Mouse (Mus musculus) bone marrow macrophage, adult 2 months (primary cell): Measurements from ENCODE around the gene Zfp541. TPM values are rescaled to one million over a fixed set of nuclear protein-coding genes. Genes with fewer than 3 reads are reported as not detected.
A peak's percentile ranks its signal among the peaks of the same experiment; 100 is the strongest.

Source experiments
- H3K27ac ChIP-seq: 2 replicates; pipeline ENCODE4 v1.5.1; 2012; ENCODE audit warnings: low read depth, low read length; ENCODE audit not compliant: insufficient read depth
- H3K4me1 ChIP-seq: 2 replicates; pipeline ENCODE4 v1.6.1; 2012; ENCODE audit warnings: low read length; ENCODE audit not compliant: control insufficient read depth, insufficient read depth
- H3K4me3 ChIP-seq: 2 replicates; pipeline ENCODE4 v1.5.1; 2012; ENCODE audit warnings: mild to moderate bottlenecking, low read length, moderate library complexity; ENCODE audit not compliant: insufficient read depth
- CTCF ChIP-seq: IDR thresholded peaks from 2 replicates; pipeline ENCODE4 v1.5.1; 2012; ENCODE audit warnings: low read depth, mild to moderate bottlenecking, low read length, moderate library complexity
- POLR2A ChIP-seq: IDR thresholded peaks from 2 replicates; pipeline ENCODE4 v1.6.1; 2012; ENCODE audit warnings: mild to moderate bottlenecking, low read depth, low read length, borderline replicate concordance
- polyA plus RNA-seq: library from polyadenylated mRNA; stranded (reverse); fragments of >200 nt; gene quantifications from 2 replicates; pipeline ENCODE4 v1.2.4, GENCODE M21; 2012; ENCODE audit not compliant: missing spikeins, insufficient read depth, insufficient read length

The Zfp541 gene
- polyA plus RNA-seq, 1 experiment, result 0.48 TPM

DNA sequence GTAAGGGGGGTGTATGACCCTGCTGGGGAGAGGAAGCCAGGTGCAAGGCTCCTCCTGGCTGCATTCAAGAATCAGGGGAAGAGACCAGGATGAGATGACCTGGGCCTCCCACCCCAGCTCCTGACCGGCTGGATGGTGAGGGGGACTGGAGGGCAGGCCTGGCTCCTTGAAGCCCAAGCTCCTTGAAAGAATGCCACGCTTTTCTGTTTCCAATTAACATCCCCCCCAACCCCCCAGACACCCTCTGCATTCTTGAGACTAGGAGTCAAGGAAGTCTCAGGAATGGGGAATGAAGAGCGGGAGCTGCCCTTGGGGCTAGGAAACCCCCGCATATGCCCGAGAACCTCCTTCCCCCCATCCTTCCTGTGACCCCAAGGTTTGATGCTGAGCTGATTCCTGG, 17.1 kb upstream of the Zfp541 start:
- Histone ChIP-seq H3K27ac (peak overlapping the region; percentile 89), H3K4me1 (peaks cover 47% of the 10 kb centered on the region), H3K4me3 (no peak overlapping the region)
- no peak for TF ChIP-seq POLR2A
- TF ChIP-seq CTCF, result no peak

DNA sequence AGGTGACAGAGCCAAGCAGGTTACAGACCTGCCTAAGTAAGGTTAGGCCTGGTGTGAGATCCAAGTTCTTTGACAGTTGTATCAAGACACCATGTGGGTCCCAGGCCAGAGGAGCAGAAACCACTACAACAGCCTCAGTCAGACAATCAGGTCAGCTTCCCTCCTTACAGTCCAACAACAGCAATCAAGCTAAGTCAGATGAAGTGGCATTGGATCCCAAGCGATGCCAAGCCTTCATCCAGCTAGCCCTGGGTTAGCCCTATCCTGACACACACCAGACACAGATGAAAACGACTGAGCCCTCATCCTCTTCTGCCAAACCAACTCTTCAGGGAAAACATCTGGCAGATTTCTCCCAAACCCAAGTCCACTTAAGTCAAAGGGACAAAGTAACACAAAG, 16.1 kb upstream of the Zfp541 start:
- peaks cover 50% of the 10 kb centered on the region for H3K4me1 ChIP-seq
- TF ChIP-seq CTCF, result no peak
- no peak for TF ChIP-seq POLR2A
- peak overlapping the region; percentile 63 for H3K4me3 ChIP-seq
- peak overlapping the region; percentile 89 for H3K27ac ChIP-seq

DNA sequence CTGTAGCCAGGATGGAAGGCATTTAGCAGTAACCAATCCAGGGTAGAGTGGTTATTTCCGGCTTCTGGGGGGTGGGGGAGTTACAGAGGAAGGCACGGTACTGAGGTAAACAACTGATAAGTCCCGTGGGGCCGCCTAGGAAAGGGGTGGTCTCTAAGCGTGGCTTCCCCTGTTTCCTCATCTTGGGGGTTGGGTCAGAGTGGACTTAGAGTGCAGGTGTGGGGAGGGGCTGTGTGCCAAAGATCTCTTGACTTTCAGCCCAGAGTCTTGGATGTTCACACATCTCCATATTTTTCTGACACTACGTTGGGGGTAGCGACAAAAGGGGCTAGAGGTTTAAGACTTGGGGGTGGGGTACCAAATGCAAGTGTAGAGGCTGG, 15.5 kb upstream of the Zfp541 start:
- Histone ChIP-seq H3K27ac (peak overlapping the region; percentile 89), H3K4me3 (peak overlapping the region; percentile 63), H3K4me1 (peaks cover 50% of the 10 kb centered on the region)
- TF ChIP-seq CTCF (no peak), POLR2A (no peak)

DNA sequence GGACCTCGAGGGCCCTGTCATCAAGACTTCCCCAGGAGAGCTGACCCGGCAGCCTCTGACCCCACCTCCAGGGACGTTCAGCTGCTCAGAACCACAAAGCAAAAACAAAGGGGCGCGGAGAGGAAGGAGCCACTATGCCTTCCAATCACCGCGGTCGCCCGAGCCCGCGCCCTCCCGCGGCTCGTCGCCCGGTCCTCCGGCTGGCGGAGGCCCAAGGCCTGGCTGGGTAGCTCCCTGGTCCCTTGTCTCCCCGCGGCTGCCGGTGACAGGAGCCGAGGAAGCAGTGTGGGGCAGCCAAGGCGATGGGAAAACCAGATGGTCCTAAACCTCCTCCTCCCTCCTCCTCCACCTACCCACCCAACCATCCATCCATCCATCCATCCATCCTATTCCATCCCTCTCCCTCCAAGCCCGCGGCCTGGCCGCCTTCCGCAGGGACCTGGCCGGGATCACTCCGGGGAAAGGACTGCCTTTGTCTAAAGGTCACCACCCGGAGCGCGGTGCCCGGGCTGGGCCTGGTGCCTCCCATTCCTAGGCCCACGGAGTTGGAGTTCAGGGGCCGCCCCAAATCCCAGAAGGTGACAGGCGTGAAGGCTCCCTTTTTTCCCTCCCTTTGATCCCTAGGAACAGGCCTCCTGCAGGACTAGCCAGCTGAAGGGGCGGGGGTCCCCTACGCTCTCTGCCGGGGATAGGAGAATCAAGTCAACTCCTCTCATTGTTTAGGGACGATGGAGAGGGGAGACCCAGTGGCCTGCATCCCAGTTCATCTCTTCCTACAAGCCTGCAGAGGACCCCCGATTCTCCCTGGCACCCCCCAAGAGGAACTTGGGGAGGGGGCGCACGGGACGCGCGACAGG, 14.9 kb upstream of the Zfp541 start:
- Histone ChIP-seq H3K4me1 (peaks cover 50% of the 10 kb centered on the region), H3K4me3 (peak overlapping the region; percentile 63), H3K27ac (peak overlapping the region; percentile 89)
- no peak for TF ChIP-seq POLR2A
- TF ChIP-seq CTCF, result no peak

GRCm38 (mm10) chr7:16047338-16048146, 14.1 kb upstream of the Zfp541 start, which contains the start of gene Bicra:
Gene Bicra (minus strand): TSS chr7:16047921.
- TF ChIP-seq CTCF, result no peak
- no peak for TF ChIP-seq POLR2A

DNA sequence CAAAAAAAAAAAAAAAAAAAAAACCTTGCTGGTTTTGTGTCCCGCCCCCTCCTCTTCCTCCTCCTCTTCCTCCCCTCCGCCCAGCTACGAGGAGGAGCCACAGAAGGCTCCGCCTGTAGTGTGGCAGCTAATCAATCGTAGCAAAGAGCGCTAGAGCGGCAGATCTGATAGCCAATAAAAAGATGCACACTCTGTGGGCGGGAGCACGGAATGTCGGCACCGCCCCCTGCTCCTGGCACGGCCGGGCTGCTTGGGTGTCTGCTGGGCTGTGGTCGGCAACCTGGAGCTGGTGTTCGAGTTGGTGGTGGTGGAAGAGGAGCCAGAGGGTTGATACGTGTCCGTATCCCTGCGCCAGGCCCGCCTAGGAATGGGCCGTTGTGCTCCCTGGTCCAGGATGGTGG, 13.4 kb upstream of the Zfp541 start:
- no peak for TF ChIP-seq CTCF
- no peak; the same call in 1 of the 2 replicates for TF ChIP-seq POLR2A
- Histone ChIP-seq H3K4me1 (peaks cover 38% of the 10 kb centered on the region), H3K4me3 (peak overlapping the region; percentile 88), H3K27ac (peak overlapping the region; percentile 93)

More at GRCm38 (mm10) chr7:16047338-16048146, 14.1 kb upstream of the Zfp541 start, which contains the start of gene Bicra:
- H3K4me1 ChIP-seq, result peaks cover 44% of the 10 kb centered on the region
- peak within 1 kb of the TSS; percentile 88 for H3K4me3 ChIP-seq
- H3K27ac ChIP-seq, result peak within 1 kb of the TSS; percentile 93

DNA sequence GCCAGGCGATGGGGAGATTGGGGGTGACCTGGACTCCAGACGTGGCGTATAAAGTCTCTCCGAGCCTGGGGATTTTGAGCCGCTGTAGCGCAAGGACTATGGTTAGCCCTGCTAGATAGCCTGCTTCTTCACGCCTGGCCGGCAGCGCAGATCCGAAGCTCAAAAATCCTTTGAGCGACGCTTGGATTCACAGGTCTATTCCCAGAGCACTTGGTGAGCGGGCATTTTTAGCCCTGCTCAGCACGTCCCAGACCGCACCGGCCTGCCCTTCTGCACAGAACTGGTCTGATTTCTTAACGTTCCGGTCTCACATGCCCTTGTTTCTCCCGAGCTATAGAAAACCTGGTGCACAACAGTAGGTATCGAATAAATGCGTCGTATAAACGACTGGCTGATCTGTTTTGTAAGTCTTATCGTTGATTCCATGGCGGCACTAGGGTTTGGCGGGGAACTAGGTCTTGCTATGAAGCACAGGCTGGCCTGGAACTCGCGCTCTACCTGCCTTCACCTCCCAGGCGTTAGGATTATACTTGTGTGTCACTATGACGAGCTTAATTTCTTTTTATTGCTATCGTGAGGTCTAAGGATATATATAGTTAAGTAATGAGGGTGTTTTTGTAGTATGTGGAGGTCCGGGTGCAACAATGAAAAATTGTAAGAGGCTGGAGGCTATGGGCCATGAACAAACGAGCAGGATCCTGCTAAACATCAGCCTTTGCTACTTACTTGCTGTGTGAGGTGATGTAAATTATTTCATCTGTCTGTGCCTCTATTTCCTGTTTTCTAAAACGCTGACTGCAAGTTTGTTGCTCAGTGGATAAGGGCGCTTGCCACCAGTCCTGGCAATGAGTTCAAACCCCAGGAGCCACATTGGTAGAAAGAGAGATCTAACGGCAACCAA, 12.7 kb upstream of the Zfp541 start:
- TF ChIP-seq CTCF, result no peak
- TF ChIP-seq POLR2A, result no peak
- Histone ChIP-seq H3K4me1 (peaks cover 37% of the 10 kb centered on the region), H3K27ac (peak overlapping the region; percentile 93), H3K4me3 (peak overlapping the region; percentile 88)

DNA sequence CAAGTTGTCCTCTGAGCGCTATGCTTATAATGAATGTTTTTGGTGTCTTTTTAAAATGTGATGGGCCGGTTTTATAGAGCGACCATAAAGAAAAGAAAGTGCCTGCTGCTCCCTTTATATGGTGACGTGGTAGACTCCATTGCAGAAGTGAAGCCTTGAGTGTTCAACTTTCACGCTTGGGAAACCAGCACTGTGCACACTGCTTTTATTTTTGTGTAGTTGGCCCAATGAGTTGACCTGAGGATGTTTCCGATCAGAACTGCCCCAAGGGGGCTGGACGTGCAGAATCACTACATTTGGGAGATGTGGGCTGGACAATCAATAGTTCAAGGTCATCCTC, 12.1 kb upstream of the Zfp541 start:
- Histone ChIP-seq H3K4me1 (peaks cover 36% of the 10 kb centered on the region), H3K4me3 (peak overlapping the region; percentile 88), H3K27ac (peak overlapping the region; percentile 93)
- TF ChIP-seq CTCF (no peak), POLR2A (no peak)

- Histone ChIP-seq H3K4me1 (peaks cover 34% of the 10 kb centered on the region), H3K4me3 (peak overlapping the region; percentile 88), H3K27ac (peak overlapping the region; percentile 93; the same call in 1 of the 2 replicates)
- TF ChIP-seq CTCF (no peak), POLR2A (no peak)
Measured at GRCm38 (mm10) chr7:16050600-16050999, 11.0 kb upstream of the Zfp541 start.
